Mouse (Mus musculus) heart, postnatal 4 days (tissue): ENCODE results near the gene Sh3bgr. TPM values are rescaled to one million over a fixed set of nuclear protein-coding genes. Genes with fewer than 3 reads are reported as not detected.

Source experiments
- DNase-seq: peaks from one replicate; pipeline ENCODE4 v3.0.0; 2021
- total RNA-seq, 2 experiments: library from RNA; stranded (reverse); gene quantifications; 2 replicates each; pipeline ENCODE4 v1.2.3; 2021

The Sh3bgr gene
- total RNA-seq, result 100 to 1,000 TPM; 519 to 549 TPM

- DNase-seq, result peak; percentile 93
Observed at GRCm38 (mm10) chr16:96199913-96200701, at the start of gene Sh3bgr. Gene Sh3bgr (plus strand): TSS chr16:96200450.

DNA sequence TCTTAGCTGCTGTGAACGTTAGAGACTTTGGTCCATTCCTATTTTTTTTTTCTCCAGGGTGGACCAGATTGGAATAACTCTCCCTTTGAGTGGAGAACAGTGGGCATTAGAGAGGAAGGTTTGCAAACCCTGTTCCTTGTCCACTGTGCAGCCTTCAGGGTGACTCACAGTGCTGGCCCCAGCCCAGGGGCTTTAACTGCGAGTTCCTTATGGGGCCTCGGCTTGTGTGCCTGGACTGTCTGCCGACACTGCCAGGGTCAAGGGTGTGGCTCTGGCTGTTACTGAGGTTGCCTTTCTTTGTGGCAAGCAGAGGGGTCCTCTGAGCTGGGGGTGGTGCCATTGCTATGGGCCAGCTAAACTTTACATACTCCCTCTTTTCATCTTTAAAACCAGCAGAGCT, 49.3 kb upstream of the Sh3bgr start:
- peak; percentile 51 for DNase-seq

DNA sequence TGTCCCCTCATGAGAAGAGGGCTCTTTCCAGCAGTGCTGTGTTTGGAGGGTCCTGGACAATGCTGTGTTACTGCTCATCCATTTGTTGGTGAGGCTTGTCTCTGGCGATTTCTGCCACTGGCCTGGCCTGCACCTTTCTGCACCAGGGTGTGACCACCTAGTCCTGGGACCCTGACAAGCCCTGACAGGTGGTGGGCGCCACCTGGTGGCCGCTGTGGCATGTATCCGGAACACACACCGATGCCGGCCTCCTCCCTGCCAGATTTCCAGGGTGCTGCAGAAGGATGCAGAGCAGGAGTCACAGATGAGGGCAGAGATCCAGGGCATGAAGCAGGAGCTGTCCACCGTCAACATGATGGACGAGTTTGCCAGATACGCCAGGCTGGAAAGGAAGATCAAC, 48.7 kb upstream of the Sh3bgr start:
- DNase-seq, result peak; percentile 87

GRCm38 (mm10) chr16:96154476-96154875, 45.8 kb upstream of the Sh3bgr start:
- DNase-seq, result no peak

DNA sequence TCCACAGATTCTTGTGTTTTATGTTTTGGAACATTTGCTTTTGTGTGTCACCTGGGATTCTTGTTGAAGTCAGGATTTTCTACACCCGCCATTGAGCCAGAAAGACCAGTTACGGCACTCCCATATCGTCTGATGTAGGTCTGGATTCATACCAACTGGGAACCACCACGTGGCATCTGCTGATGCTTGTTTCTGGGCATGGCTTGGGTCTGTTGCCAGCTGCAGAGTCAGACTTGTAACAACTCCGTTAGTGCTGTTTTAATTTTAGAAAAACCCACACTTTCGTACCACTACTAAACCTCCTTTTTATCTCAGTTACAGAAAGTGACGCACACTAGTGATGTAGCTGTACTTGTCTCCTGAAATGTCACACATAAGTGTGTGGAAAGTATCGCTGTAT, 44.2 kb upstream of the Sh3bgr start:
- DNase-seq, result peak; percentile 37

DNA sequence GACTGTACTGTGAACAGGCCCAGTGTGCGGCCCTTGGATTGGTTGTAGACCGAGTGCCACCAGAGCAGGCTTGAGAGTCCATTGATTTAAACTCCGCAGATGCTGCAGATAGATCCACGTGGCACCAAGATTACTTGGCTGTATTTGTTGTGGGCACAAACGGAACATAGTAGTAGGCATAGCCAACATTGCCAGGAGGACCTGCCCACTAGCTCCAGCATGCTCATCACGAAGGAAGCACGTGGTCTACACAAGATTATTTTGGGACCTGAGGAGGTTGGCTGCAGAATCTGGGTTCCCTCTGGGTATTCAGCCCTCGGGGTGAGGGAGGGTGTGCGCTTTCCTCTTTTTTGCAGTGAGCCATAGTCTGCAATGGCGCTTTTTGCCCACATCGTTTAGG, 43.1 kb upstream of the Sh3bgr start:
- no peak for DNase-seq

DNA sequence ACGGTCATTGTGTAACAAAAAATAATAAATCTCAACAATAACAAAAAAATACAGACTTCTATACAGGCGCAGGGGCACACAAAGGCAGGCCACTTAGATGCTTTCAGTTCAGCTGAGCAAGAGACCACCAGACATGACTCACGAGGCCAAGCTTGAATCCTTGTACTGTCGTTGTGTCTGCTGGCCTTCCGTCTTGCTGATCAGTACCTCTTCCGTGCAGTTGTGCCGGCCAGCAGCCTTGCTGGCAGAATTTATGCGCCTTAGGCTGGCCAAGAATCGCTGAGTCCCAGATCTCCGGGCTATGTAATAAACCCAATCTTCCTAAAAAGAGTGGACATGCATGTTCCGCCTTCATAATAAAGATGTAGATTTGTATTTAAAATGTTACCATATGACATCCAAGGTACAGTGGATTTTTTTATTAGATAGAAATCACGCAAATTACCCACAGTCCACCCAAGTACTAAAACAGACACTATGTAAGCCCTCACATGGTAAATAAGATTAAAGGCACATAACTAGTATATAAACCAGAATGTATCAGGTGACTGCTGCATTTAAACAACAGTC, 41.7 kb upstream of the Sh3bgr start:
- DNase-seq, result peak; percentile 18

GRCm38 (mm10) chr16:96159091-96159731, 41.0 kb upstream of the Sh3bgr start:
- peak; percentile 82 for DNase-seq

GRCm38 (mm10) chr16:96159794-96160346, 40.4 kb upstream of the Sh3bgr start:
- no peak for DNase-seq

- DNase-seq, result no peak
Observed at GRCm38 (mm10) chr16:96160927-96161326, 39.3 kb upstream of the Sh3bgr start.

DNA sequence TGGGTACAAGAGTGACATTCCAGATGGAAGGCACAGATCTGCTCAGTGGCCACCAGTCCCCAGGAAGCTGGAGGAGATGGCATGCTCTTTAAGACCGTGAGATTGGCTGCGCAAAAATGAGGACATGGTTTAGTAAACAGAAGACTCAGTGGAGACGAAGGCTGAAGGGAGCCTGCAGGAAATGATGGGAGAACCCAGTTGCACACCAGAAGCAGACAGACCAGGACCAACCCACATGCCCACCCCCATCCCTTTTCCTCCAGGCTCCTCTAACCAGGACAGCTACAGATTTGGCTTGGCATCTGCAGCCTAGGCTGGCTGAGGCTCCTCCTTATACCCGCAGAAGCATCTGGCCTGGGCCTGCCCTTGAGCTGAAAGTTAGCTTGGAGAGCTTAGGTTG, 38.9 kb upstream of the Sh3bgr start:
- no peak for DNase-seq

DNA sequence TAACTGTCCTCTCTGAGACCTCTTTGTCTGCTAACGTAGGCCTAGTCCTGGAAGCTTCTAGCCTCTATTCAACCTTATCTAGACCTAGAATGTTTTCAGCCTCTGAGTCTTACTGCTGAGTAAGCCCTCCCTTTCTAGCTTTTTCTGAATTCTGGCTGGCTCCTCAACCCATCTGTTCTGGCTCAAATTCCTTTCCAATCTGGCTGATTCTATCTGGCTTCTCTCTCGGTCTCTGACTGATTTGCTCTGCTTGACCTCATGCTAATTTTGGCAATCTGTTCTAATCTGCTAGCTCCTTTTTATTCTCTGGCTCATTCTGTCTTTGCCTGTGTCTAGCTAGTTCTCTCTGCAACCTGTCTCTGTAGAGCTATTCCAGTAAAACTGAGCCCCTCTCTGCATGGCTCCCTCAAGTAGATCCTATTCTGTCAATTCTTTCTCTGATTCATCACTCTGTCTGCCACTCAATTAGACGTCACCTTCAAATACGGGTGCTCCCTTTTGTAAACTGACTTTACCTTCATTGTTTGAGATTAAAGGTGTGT, 34.5 kb upstream of the Sh3bgr start:
- DNase-seq, result no peak

GRCm38 (mm10) chr16:96168837-96169236, 31.4 kb upstream of the Sh3bgr start:
- no peak for DNase-seq

- DNase-seq, result no peak
Observed at GRCm38 (mm10) chr16:96173648-96174047, 26.6 kb upstream of the Sh3bgr start.

DNA sequence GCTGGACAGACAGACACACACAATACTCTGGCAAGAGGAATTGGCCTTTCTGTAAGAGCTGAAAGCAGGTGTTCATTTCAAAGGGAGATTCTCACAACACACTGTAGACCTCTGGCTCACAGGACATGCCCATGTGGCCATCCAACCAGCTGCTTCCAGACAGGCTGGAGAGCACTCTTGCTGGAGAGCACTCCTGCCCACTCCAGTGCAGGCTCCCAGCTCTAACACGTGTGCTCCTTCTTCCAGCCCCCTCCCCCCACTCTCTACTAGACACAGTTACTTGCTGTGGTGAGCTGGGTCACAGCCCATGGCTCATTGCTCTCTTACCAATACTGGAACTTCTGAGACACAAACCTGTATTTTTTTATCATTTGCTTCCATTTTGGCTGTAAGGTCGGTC, 24.9 kb upstream of the Sh3bgr start:
- DNase-seq, result no peak

- DNase-seq, result no peak
Observed at GRCm38 (mm10) chr16:96179156-96179555, 21.1 kb upstream of the Sh3bgr start.

GRCm38 (mm10) chr16:96187619-96188018, 12.6 kb upstream of the Sh3bgr start:
- DNase-seq, result no peak

DNA sequence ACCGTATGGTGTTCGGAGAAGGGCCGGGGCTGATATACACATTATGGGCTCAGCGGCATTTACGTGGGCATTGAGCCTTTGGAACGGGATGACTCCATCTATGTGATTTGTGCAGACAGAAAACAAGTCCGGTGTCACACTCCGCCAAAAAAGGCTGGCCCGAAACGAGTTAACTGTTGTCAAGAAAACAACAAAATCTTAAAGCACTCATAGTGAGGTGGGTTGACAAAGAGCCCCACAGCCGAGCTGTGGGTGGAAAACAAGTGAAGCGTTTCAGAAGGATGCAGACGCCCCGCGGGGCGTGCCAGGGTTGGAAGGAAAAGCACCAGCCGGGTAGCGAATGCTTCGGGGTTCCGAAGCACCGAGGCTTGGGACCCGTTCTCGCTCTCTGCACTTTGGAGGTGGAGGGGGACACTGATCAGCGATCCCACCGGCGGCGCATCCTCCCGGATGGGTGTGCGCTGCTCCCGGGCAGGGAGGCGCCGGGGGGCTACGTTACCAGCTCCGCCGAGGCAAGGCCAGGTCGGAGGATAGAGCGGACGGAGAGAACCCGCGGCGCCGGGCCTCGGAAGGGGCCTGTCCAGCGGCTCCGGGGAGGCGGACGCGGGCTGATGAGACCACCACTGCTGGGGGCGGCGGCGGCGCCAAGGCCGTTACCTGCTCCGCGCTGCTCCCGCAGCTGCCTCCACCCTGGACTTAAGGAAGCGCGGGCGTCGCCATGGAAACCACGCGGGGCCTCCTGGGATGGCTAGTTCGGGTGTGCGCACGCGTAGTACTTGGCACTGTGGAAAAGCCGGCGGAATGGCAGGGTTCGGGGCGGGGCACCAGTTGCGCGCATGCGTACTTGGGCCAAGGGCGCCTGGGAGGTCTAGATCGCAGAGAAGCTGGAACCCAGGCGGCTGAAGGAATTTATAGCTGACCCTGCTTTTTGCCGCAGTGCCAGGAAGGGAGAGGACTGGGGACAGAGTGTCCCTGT, 8.4 kb upstream of the Sh3bgr start, which contains the start of gene Lca5l:
TSS of gene Lca5l (minus strand) at position 741 of the 976 bp plus-strand sequence.
- peak; percentile 100 for DNase-seq

DNA sequence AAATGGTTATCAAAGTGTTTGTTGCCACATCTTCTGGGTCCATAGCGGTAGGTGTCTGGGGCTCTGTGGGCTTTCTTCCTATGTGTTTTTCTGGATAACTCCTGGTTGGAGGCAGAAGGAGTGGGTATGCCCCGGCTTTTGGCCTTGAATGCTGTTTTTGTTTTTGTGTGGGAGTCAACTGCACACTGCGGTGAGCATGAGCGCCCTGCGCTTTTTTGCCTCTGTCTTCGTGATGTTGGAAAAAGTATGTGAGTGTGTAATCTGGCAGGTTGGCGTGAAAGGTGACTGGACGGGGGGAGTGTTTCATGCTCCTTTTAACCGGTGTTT, 415 bp downstream of the Sh3bgr start:
- no peak for DNase-seq

DNA sequence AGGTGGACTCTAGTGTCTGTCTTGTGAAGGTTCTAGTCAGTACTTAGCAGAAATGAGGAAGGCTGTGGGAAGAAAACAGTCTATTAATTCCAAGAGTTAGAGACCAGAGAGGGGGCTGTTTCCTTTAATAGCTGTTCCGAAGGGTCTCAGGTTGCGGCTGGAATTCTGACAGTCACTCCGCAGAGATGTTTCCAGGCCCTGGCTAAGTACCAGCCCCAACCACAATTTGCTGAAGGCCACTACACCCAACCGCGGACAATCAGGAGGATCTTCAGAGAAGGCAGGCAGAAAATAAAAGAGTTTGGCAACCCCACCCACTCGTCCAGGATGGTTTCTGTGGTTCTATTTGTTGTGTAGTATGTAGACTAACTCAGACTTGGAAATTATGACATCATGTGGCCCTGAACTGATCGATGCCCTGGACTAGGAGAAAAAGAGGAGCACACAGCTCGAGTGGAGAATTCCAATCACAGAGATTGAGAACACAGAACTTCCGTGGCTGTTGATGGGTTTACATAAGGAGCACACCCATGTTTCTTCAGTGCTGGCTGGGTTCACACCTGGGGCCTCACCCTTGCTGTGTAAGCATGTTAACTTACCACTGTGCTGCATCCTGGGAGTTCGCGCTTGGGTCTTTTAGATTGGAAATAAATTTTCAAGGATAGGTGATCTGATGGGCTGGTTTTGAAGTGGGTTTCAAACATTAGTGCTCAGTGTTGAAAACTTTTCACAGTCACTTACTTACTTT, 1.4 kb downstream of the Sh3bgr start:
- DNase-seq, result peak; percentile 37

GRCm38 (mm10) chr16:96209789-96210188, 9.5 kb downstream of the Sh3bgr start:
- DNase-seq, result peak; percentile 41
